Mouse (Mus musculus) urinary bladder, postnatal 10 days (tissue): ENCODE measurements around the gene Ssxb5.
"Not testable (repeated sequence)": the region's sequence is repeated elsewhere in the genome, so short reads cannot be mapped to it uniquely, and the experiment has no call there.

Source experiments
- DNase-seq: peaks from one replicate; pipeline ENCODE4 v3.0.0; 2022; ENCODE audit warnings: low spot score

The Ssxb5 gene

GRCm38 (mm10) chrX:8803391-8803790, at the start of gene Ssxb5:
Gene Ssxb5, plus strand, starts transcription at chrX:8803691.
- not testable (repeated sequence) for DNase-seq

DNA sequence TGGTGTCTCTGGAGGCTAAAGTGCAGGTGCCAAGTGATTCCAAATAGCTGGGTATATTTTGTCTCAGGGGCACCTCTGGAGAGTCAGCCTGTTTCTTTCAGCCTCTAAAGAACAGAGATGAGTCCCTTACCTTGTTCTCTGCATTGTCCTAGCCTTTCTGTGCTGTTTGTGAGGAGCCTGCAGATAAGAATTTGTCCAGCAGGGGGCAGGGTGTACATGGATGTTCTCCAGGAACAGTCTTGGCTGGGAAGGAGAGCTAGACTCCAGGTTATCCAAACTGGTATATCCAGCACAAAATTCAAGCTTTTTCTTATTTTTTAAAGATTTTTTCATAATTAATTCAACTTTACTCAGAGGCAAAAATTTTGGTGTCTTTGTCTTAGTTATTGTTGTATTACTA, 28.6 kb downstream of the Ssxb5 start:
- no peak for DNase-seq

GRCm38 (mm10) chrX:8843694-8844093, 40.2 kb downstream of the Ssxb5 start, which contains the start of gene Gm6592:
Gene Gm6592, plus strand, starts transcription at chrX:8843994.
- no peak for DNase-seq

GRCm38 (mm10) chrX:8852486-8852885, 49.0 kb downstream of the Ssxb5 start:
- DNase-seq = no peak
